Mouse (Mus musculus) hematopoietic stem cell, adult 5-6 weeks (primary cell): Measurements from ENCODE around the gene Zfp414. TPM values are rescaled to one million over a fixed set of nuclear protein-coding genes. Genes with fewer than 3 reads are reported as not detected.

Experiments
- ATAC-seq, 2 experiments: fragments of 125-278 bp in 1 of 2; replicated peaks in 1 of 2; 2 replicates each; pipeline ENCODE4 v1.8.0; 2016 to 2017; ENCODE audit warnings: inconsistent platforms in 2 of 2, mild to moderate bottlenecking in 2 of 2, moderate number of reproducible peaks in 2 of 2, low read depth in 1 of 2, moderate TSS enrichment in 1 of 2; ENCODE audit not compliant: low FRiP score in 2 of 2, poor library complexity in 2 of 2, severe bottlenecking in 2 of 2, insufficient read depth in 1 of 2, low TSS enrichment in 1 of 2
- total RNA-seq: library from RNA; stranded (forward); fragments of 172-1452, 232-1000 nt; gene quantifications from 2 replicates; pipeline ENCODE4 v1.2.3, GENCODE M21; 2017

Zfp414 gene
- total RNA-seq, 1 experiment from 2014 or later: 19.3 TPM

DNA sequence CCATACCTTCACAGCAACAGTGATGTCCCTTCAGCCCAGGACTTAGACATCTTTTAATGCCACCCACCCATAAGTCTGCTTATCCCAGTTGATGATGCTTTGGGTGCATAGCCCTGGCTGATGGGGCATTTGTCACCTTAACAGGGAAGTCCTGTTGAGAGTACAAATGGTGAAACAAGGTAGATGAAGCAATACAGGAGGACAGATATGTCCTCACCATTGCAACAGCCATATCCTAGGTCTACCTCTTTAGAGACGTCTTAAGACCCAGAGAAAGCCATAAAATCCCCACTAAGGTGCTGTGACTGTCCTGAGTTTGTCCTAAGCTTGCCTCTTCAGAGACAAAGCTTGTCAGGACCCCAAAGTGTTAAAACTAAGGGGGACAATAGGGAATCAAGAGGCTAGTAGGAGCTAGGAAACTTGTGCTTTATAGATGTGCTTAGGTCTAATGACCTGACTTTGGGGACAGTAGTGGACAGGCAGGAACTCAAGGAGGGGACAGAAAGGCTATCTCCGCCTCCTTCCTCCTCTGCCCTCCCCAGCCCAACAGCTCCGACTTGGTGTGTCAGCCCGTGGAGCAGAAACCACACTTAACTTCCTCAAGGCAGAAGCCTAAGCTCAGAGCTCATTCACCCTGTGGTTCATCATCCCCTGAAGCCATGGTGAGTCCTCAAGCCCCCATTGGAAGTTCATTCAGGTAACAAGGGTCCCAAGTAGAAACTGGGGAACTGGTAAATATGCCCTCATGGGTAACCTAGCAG lies 8.8 kb downstream of the Zfp414 start, which contains the start of gene Pram1:
Gene Pram1, plus strand, starts transcription at position 541 of the 761 bp plus-strand sequence.
- peak; percentile 67 to 76 for ATAC-seq

DNA sequence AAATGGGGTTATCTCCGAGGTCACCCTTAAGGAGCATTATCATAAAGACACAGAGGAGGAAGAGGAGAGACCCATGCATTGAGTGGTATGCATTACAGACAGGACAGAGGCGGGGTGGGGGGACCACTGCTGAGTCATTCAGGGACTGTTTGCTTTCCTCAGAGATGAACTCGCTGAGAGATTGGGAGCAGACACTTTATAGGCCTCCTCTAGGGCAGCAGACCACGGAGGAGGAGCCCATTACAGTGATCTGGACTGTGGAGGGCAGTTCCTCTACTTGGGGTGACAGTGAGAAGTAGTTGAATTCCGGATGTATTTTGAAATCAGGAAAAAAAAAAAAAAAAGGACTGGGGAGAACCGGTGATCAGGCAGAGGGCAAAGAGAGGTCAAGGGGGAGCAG lies 10.9 kb downstream of the Zfp414 start:
- ATAC-seq: peak in 1 of 2 experiments; percentile 29; a peak in 1 of 4 replicates

DNA sequence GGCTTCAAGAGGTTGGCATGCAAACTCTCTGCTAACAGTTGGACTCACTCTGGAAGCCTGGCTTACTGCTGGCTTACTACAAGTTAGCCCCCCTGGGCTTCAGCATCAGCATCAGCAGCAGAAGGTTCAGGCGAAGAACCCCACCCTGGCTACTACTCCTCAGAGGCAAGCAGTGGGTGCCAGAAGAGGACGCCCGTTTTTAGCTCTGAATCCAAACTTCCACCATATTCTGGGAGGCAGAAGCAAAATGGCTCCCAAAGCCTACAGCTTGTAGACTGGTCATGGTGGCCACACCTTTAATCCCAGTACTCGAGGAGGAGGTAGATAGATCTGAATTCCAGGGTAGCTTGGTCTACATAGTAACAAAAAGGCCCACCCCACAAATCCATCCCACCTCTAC lies 15.2 kb downstream of the Zfp414 start:
- ATAC-seq: no peak

DNA sequence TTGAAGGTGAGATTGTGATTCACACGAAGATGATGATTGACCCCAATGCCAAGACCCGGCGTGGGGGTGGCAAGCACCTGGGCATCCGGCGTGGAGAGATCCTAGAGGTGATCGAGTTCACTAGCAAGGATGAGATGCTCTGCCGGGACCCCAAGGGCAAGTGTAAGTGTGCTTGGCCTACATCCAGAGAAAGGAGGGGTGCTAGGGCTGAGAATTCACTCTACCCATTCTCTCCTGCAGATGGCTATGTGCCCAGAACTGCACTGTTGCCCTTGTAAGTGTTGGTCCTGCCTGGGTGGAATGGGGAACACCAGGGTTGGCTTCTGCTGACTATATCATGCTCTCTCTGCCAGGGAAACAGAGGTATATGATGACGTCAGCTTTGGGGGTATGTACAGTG lies 16.2 kb downstream of the Zfp414 start:
- ATAC-seq: no peak

DNA sequence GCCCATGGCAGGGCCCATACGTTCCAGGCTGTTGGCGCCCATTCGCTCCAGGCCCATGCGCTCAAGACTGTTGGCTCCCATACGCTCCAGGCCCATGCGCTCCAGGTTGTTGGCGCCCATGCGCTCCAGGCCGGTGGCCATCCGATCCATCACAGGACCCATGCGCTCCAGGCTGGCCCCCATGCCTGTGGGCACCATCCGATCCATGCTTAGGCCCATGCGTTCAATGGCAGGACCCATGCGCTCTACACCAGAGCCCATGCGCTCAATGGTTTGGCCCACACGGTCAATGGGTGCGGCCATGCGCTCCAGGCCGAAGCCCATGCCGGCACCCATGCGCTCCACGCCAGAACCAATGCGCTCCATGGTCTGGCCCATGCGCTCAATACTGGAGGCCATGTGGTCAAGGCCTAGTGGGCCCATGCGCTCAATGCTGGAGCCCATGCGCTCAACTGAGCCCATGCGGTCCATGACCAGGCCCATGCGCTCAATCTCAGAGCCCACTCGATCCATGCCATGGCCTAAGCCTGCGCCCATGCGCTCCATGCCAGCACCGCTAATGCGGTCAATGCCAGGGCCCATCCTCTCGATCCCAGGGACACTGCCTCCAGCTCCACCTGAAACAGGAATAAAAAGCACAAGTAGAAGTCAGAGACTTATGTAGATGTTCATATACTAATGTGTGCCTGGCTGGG lies 21.0 kb downstream of the Zfp414 start:
- no peak for ATAC-seq

DNA sequence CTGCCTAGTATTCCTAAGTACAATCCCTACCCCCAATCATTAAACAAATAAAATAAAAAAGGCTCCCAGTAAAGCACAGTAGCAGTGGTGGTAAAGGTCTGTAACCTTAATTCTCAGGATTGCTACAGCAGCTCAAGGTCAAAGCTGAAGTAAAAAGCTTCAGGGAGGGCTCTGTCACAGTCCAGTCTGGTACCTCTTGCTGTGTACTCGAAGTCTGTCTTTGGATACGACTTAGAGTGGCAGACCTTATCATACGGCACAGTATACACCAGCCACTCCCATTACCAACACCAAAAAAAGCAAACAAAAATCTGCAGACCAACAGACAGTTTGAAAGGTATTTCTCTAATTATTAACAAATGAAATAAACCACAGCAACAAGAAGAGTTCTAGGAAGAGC lies 37.9 kb downstream of the Zfp414 start:
- no peak for ATAC-seq

DNA sequence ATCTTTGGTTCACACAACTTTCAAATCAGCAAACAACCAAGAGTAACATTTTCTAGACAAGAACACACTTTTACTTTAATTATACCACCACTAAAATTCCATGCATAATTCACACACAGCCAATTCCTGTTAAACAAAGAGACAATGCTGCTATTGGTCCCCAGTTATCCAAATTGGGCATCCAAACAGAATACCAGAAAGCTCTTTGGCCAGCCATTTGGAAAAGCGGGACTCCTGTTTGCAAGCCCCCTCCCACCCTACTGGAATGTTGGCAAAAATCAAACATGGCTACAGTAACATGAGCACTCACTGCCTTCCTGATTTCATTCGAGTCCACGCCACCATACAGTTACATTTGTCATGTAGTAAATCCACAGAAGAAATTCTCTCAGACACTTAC lies 40.8 kb downstream of the Zfp414 start:
- no peak for ATAC-seq

DNA sequence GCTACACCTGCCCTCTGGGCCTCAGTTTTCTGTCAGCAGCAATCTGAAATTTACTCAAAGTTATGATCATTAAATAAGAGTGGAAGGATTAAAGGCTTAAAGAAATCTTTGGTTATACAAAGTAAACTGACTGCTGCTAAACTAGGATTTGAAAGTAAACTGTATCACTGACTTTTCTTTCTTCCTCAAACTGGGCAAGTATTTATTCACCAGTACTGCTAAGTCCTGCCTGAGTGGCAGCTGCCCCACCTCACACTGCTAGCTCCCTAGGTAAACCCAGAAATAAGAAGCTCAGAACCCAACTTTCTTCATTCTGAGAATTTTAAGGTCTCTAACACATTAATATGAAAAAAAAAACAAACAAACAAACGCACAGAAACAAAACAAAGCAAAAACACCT lies 44.9 kb downstream of the Zfp414 start:
- ATAC-seq: no peak

DNA sequence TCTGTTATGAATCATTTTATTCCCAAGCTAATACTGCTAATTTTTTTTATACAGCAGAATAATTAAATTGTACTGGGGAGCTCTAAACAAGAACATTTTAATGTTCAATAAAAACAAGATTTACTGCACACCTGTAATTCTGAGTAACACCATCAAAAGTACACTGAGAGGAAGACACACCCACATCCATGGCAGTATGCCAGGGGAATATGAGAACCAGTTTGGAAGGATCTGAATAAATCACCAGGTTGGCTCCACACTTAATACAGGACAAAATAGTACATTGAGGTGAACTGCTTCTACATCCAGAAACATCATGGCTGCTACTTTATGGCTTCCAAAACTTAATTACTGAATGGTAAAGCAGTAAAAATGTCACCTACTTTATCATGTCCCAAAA lies 46.6 kb downstream of the Zfp414 start:
- no peak for ATAC-seq

DNA sequence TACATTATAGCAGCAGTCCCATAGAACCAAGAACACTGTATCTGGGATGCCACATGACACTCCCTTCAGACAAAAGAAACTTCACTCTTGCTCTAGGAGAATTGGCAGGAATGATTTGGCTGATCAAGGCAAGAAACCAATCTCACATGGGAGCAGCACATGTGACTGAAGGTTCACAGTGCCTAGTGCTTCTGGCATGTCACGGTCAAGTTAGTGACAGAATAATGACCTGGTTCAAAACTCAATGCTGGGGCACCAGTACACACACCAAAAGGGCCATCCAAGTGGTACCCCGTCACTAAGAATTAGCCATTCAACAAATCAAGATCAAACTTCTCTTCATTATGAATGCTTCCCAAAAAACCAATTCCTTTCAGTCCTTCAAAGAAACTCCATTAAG lies 47.2 kb downstream of the Zfp414 start:
- ATAC-seq: no peak

DNA sequence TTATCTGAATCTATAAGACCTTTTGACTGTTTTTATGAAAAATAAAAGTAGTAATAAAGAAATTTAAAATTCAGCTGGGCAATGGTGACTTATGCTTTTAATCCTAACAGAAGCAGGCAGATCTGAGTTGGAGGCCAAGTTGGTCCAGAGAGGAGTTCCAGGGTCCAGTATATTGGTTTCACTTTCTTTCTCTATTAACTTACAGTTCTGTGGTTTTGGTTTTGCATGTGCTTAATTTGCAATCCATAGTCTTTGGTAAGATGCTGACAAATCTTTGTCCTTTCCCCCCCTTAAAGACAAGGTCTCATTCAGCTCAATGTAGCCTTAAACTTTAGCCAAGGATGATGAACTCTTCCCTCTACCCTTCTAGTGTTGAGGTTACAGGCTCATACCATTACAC lies 49.9 kb downstream of the Zfp414 start:
- no peak for ATAC-seq

Other genes with a start within 250 kb of the Zfp414 start
- gene Zfp101, start 234.4 kb upstream of the Zfp414 start, total RNA-seq: 15.0 and 63.8 TPM in 2 replicates
- gene Actl9, start 196.2 kb upstream of the Zfp414 start, total RNA-seq: not detected in 2 replicates
- gene Adamts10, start 104.9 kb upstream of the Zfp414 start, total RNA-seq: 49.4 and 63.8 TPM in 2 replicates
- 54.8 and 76.2 TPM in 2 replicates for gene Myo1f, start 73.4 kb upstream of the Zfp414 start, total RNA-seq
- gene Pram1, start 9.0 kb downstream of the Zfp414 start, total RNA-seq: 2.7 and 3.0 TPM in 2 replicates
- 275 and 543 TPM in 2 replicates for gene Hnrnpm, start 57.8 kb downstream of the Zfp414 start, total RNA-seq
- 20.5 and 28.7 TPM in 2 replicates for gene March2, start 89.6 kb downstream of the Zfp414 start, total RNA-seq
- 31.6 and 49.3 TPM in 2 replicates for gene Rab11b, start 131.4 kb downstream of the Zfp414 start, total RNA-seq
- gene Angptl4, start 152.7 kb downstream of the Zfp414 start, total RNA-seq: 5.6 and 6.6 TPM in 2 replicates
- gene Kank3, start 181.4 kb downstream of the Zfp414 start, total RNA-seq: 7.6 and 12.8 TPM in 2 replicates
- 2,029 and 3,129 TPM in 2 replicates for gene Rps28, start 195.5 kb downstream of the Zfp414 start, total RNA-seq
- gene Ndufa7, start 195.5 kb downstream of the Zfp414 start, total RNA-seq: 123 and 126 TPM in 2 replicates
- 11.3 and 22.1 TPM in 2 replicates for gene Cd320, start 214.0 kb downstream of the Zfp414 start, total RNA-seq
- gene Gm7029, start 244.7 kb downstream of the Zfp414 start, total RNA-seq: not detected in 2 replicates